Mouse (Mus musculus): ENCODE measurements around the gene Gnai2. TPM values are rescaled to one million over a fixed set of nuclear protein-coding genes. Genes with fewer than 3 reads are reported as not detected.

Gene Gnai2
- total RNA-seq, 2 experiments from 2014 or later = 208 to 222 TPM

DNA sequence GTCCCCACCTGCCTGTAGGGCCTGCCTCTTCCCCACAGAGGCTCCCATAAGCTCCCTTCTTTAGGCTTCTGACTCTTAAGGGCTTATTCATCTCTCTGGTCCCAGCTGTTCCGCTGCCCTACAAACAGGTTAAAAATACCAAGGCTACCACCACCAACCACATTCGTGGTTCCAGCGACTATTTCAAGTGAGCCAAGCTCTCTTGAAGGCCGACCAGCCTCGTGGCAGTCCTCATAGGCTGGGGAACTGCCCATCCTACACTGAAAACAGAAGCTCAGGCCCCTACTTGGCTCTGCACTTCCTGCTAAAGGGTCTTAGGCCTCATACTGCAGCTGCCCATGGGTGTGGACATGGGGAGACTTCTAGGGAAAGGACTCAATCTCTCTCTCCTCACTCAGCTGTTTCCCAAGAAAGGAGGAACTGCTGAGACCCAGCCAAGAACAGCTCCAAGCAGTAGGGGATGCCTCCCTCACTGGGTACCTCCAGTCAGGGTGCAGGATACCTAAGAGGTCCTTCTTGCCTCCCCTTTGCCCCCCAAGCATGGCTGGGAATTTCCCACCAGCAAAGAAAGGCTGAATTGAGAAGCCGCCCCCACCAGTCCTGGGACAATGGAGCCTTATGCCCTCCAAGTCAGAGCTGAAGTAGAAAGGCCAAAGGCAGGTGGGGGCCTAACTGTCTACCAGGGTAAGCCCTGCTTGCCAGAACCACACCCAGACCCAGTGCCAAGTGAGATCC lies 23.5 kb downstream of the Gnai2 start:
- Histone ChIP-seq H3K4me3 (peak overlapping the region; percentile 64), H3K27ac (peak overlapping the region; percentile 98)
- TF ChIP-seq CTCF (conservative IDR thresholded peaks at IDR 0.05) = no peak
- no peak for DNase-seq (ENCODE audit: low spot score in 2 of 2)

DNA sequence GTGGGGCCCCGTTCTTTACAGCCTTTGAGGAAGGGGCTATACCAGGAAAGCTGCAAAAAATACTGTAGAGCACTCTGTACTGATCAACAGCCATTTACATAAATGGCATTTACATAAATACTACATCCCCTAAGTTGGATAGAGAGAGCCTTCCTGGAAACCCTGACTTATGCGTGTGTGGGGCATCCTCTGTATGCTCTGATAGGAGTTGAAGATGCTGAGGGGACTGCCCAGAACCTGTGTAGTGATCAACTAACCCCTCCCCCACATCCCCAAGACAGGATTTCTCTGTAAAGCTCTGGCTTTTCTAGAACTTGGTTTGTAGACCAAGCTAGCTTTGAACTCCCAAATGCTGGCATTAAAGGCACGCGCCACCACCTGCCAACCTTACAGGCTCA lies 25.7 kb downstream of the Gnai2 start:
- no peak for DNase-seq (ENCODE audit: low spot score in 2 of 2)
- Histone ChIP-seq H3K4me3 (no peak overlapping the region), H3K27ac (no peak overlapping the region)
- no peak for TF ChIP-seq CTCF (conservative IDR thresholded peaks at IDR 0.05)

DNA sequence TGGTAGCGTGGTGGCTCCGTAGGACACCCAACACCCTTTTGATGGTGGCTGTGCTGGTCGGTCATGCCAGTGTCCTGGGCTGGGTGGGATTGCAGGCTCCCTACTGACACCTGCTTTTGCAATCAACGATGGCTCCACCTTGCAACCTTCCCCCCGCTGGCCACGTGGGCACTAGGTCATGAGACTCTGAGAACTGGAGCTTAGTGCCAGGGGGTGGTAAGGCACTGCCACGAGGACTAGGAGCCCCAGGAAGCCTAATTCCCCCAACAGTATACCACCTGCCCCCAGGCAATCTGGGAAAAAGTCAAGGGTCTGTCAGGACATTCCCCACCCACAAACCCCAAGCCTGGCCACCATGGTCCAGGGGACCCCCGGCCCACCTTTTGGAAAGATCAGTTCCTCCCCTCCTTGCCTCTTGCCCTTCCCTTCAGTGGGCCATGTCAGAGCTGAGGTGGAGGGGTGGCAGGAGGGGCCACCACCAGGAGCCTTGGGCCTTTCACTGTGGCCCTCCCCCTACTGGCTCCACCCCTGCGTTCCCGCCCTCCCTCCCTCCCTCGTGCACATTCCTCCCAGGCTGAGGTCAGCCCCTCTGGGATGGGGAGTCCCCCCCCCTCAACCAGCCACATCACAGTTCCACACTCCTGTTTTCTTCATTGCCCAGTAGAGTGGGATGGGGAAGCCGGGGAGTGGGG lies 26.3 kb downstream of the Gnai2 start, which contains the start of gene Sema3b:
Gene Sema3b, minus strand, starts transcription at position 489 of the 692 bp plus-strand sequence.
- Histone ChIP-seq H3K4me3 (no peak within 1 kb of the TSS), H3K27ac (no peak within 1 kb of the TSS)
- no peak for TF ChIP-seq CTCF (conservative IDR thresholded peaks at IDR 0.05)
- no peak for DNase-seq (ENCODE audit: low spot score in 2 of 2)

DNA sequence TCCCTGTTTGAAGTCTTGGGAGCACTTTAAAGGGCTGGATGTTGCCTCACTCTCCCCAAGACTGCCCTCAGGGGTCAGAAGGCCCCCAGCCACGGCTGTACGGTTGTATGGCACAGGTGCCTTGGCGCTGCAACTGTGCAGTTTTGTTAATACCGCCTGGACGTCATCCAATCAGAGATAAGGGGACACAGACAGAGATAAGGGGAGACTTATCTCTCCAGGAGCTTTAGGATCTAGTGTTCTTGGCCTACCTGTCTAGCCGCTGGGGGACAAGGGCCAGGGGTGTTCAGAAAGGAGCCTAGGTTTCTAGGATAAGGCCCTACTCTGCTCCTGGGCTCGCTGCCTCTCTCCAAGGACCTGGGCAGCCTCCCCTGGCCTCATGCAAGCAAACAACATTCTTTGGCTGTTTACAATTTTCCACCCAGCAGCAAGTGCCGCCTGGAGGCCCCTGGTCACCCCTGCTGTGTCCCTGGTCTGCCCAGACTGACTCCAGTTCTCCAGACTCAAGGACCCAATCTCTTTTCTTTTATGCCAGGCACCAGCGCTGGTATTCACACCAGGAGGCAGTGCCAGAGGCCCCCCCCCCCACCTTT lies 27.4 kb downstream of the Gnai2 start:
- no peak for TF ChIP-seq CTCF (conservative IDR thresholded peaks at IDR 0.05)
- no peak for DNase-seq (ENCODE audit: low spot score in 2 of 2)
- H3K27ac ChIP-seq = peak overlapping the region; percentile 36; the same call in 1 of the 2 replicates
- H3K4me3 ChIP-seq = no peak overlapping the region

DNA sequence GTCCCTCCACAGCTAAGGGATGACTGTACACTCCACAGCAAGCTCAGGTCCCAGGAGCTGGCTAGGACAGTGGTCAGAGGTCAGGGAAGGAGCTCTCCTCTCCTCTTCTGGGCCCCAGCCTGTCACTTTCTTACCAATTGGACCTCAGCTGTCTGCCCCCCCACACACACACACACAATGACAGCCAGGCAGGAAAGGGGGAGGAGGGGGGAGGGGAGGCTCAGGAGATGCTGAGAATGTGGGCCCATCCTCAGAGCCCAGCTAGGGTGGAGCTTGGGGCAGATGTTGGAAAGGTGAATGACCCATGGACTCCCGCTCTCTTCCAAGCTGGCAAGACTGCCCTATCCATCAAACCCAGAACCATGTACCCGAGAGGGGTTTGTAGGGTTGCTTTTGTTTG lies 28.1 kb downstream of the Gnai2 start:
- no peak for DNase-seq (ENCODE audit: low spot score in 2 of 2)
- H3K27ac ChIP-seq = no peak overlapping the region
- no peak overlapping the region for H3K4me3 ChIP-seq
- no peak for TF ChIP-seq CTCF (conservative IDR thresholded peaks at IDR 0.05)

DNA sequence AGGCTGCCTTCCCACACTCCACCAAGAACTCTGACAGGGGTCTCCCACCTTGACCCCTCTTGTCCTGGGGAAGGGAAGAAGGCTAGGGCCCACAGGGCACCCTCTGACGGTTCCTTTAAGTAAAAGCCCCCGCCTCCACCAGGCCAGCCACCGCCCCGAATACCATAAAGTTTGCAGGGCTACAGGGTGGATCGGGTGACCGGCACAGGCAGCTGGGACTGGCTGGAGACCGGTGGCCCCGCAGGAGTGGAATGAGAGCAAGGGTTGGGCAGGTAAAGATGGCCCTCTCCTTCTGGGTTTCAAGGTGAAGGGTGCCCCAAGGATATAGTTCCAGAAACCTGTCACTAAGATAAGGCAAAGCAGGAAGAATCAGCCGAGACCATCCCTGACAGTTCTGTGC lies 28.6 kb downstream of the Gnai2 start:
- H3K27ac ChIP-seq = no peak overlapping the region
- H3K4me3 ChIP-seq = no peak overlapping the region
- no peak for TF ChIP-seq CTCF (conservative IDR thresholded peaks at IDR 0.05)
- no peak for DNase-seq (ENCODE audit: low spot score in 2 of 2)

DNA sequence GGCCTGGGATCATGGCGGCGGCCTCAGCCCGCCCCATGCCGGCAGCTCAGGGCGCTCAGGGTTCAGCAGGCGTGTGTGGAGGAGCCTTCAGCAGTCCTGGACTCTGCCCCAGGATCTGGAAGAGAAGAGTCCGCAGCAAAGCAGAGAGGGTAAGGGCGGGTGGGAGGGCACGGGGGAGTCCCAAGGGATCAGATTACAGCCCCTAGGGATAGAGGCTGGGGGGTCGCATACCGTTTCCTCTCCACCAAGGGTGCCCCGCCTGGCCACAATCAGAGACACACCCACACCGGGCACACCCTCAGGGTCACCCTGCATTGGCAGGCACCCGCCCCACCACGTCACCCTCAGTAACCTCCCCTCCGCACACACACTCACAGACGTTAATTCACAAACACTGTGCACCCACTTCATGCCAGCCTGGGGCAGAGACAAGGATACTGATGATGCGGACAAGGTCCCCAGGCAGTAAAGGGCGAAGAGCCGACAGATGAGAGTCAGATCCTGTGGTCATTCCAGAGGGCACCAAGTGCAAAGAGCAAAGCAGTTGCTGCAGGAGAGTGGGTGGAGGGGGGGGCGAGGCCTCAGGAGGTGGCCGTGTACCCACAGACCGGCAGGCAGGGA lies 30.0 kb downstream of the Gnai2 start:
- Histone ChIP-seq H3K27ac (no peak overlapping the region), H3K4me3 (no peak overlapping the region)
- no peak for DNase-seq (ENCODE audit: low spot score in 2 of 2)
- no peak for TF ChIP-seq CTCF (conservative IDR thresholded peaks at IDR 0.05)

DNA sequence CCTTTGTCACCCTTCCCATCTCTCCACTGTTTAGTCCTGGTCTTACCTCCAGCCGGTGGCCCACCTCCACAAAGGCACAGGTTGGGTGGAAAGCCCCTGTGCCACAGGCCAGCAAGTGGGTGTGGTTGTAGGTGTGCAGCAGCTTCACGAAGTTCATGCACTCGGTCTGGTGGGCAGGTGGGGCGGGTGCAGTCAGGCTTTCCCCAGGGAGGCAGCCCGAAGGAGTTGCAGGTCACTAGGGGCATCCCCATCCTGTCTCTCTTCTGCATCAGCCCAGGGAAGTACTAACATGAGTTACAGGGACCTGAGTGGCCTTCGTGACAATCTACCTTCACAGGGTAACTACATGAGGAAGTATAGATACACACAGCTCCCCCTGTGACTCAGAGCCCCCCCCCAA lies 31.9 kb downstream of the Gnai2 start:
- no peak overlapping the region for H3K4me3 ChIP-seq
- no peak for TF ChIP-seq CTCF (conservative IDR thresholded peaks at IDR 0.05)
- DNase-seq (ENCODE audit: low spot score in 2 of 2) = no peak
- H3K27ac ChIP-seq = no peak overlapping the region

DNA sequence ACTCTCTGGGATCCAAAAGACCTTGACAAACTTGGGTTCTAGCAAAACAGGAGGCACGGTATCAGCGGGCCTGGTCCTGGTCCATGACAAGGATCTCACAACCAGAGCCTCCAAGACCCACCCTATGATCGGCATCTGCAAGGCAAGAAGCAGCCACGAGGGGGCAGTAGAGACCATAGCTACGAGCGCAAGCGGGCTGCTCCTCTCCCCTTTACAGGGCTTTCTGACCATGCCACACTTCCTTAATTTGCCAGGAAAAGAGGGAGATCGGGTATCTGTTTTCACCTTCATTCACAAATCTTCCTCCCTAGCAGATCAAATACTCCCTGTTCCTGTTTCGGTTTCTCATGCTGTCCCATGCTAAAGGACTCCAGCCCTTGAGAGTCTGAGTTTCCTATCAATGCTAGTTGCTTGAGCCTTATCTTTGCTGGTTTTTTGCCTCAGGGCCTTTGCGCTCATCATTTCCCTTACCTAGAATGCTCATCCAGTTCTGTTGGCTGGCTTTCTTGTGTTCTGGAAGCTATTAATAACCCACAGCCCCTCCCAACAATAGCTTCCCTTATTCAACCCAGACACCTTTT lies 33.0 kb downstream of the Gnai2 start:
- Histone ChIP-seq H3K27ac (peak overlapping the region; percentile 63; the same call in 1 of the 2 replicates), H3K4me3 (no peak overlapping the region)
- DNase-seq (ENCODE audit: low spot score in 2 of 2) = peak; percentile 81 to 96
- peak; percentile 99; the same call in 1 of the 2 replicates for TF ChIP-seq CTCF (conservative IDR thresholded peaks at IDR 0.05)

DNA sequence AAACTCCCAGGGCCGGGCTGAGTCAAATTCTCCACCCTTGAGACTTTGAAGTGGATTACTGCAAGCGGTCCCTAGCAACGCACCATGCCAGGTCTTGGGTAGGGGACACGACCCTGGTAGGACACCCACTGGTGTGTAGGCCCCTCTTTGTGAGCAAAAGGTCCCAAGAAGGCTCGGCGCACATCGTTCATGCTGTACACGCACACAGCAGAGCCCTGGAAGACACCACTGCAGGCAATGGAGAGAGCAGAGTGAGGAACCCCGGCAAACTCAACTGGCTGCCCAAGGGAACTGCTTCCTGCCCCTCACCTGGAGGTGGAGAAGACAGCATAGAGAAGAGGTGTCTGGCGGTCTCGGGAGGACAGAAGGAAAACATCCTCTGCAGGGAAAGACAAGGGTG lies 33.9 kb downstream of the Gnai2 start:
- H3K4me3 ChIP-seq = no peak overlapping the region
- no peak overlapping the region for H3K27ac ChIP-seq
- DNase-seq (ENCODE audit: low spot score in 2 of 2) = no peak
- TF ChIP-seq CTCF (conservative IDR thresholded peaks at IDR 0.05) = no peak

DNA sequence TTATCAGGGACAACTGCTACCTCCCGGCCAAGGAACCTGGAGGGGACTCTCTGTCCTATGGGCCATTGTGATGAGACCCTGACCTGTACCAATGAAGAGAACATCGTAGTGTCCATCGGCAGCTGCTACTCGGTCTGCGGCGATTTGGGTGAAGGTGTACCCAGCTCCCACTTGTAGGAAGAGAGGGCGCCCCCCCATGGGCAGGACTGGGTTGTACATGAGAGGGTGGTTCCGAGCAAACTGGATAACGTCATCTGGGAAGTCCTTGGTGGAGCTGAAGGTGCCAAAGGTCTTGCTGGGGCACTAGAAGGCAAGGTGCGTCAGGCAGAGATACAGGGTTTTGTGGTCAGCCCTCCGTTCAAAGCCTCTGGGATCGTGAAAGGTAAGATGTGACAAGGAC lies 34.4 kb downstream of the Gnai2 start:
- no peak overlapping the region for H3K4me3 ChIP-seq
- peak; percentile 58 for TF ChIP-seq CTCF (conservative IDR thresholded peaks at IDR 0.05)
- DNase-seq (ENCODE audit: low spot score in 2 of 2) = no peak
- H3K27ac ChIP-seq = no peak overlapping the region

DNA sequence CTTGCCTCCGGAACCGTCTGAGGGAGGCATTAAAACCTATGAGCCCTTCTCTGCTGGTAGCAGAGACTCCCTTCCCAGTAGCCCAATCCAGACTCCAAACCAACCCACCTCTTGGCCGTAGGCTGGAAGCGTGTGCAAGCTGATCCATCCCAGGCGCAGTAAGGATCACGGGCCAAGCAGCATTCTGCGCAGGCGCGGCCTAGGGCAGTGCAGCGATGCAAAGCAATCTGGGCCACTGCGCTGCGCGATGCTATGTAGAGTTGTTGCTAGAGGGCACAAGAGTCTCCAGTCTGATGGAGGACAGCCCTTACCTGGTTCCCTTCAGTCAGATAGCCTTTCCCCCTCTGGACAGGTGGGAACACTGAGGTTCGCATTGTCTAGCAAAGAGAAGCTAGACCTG lies 35.3 kb downstream of the Gnai2 start:
- H3K4me3 ChIP-seq = no peak overlapping the region; the same call in 1 of the 2 replicates
- H3K27ac ChIP-seq = no peak overlapping the region; the same call in 1 of the 2 replicates
- TF ChIP-seq CTCF (conservative IDR thresholded peaks at IDR 0.05) = no peak
- peak in 1 of 2 experiments; percentile 41 for DNase-seq (ENCODE audit: low spot score in 2 of 2)

All from layer of hippocampus, adult 2 months (tissue).